Mouse (Mus musculus) forebrain, embryonic 11.5 days (tissue): ENCODE results near the gene Galnt2. TPM values are rescaled to one million over a fixed set of nuclear protein-coding genes. Genes with fewer than 3 reads are reported as not detected.

Source experiments
- ATAC-seq: fragments of 200-750 bp; cut with Nextera tagmentation; replicated peaks from 2 replicates; pipeline ENCODE4 v1.8.0; 2017; ENCODE audit warnings: moderate TSS enrichment; ENCODE audit not compliant: low FRiP score
- DNase-seq: peaks from one replicate; pipeline ENCODE4 v3.0.0-alpha.2; 2017; ENCODE audit warnings: low spot score
- H3K27ac ChIP-seq: fragments of 300-500 bp; sonication (generic); 2 replicates; pipeline ENCODE4 v1.5.1; 2014; ENCODE audit warnings: low read depth, low read length
- H3K27me3 ChIP-seq: fragments of 300-500 bp; sonication (generic); 2 replicates; pipeline ENCODE4 v1.6.1; 2014; ENCODE audit warnings: mild to moderate bottlenecking, low read length, mixed read lengths; ENCODE audit not compliant: control insufficient read depth, insufficient read depth
- H3K36me3 ChIP-seq: fragments of 300-500 bp; sonication (generic); 2 replicates; pipeline ENCODE4 v1.6.1; 2014; ENCODE audit warnings: mild to moderate bottlenecking, low read length, moderate library complexity, mixed read lengths; ENCODE audit not compliant: control insufficient read depth, insufficient read depth
- H3K4me1 ChIP-seq: fragments of 300-500 bp; sonication (generic); replicated peaks from 2 replicates; pipeline ENCODE4 v1.6.1; 2014; ENCODE audit warnings: low read length, mixed read lengths; ENCODE audit not compliant: control insufficient read depth, insufficient read depth
- H3K4me2 ChIP-seq: fragments of 300-500 bp; sonication (generic); 2 replicates; pipeline ENCODE4 v1.6.1; 2014; ENCODE audit warnings: low read depth, mild to moderate bottlenecking, low read length, moderate library complexity, mixed read lengths; ENCODE audit not compliant: severe bottlenecking
- H3K4me3 ChIP-seq: fragments of 300-500 bp; sonication (generic); 2 replicates; pipeline ENCODE4 v1.5.1; 2014; ENCODE audit warnings: low read depth, low read length
- H3K9ac ChIP-seq: fragments of 300-500 bp; sonication (generic); 2 replicates; pipeline ENCODE4 v1.6.1; 2014; ENCODE audit warnings: low read length
- H3K9me3 ChIP-seq: fragments of 300-500 bp; sonication (generic); 2 replicates; pipeline ENCODE4 v1.6.1; 2016; ENCODE audit warnings: low read length, mixed read lengths; ENCODE audit not compliant: control insufficient read depth
- WGBS: fragments of 180-500 bp; shearing (Covaris S2); extraction: QIAGEN DNeasy Blood & Tissue Kit; methylation state at CpG from one replicate; pipeline ENCODE4 v1.1.7; 2014; 5-methylcytosine and 5-hydroxymethylcytosine counted together
- polyA plus RNA-seq: library from polyadenylated mRNA; unstranded; fragments of >200 nt; fragmentation: Nextera tagmentation; extraction: Ambion mirVana; gene quantifications from 2 replicates; pipeline ENCODE4 v1.2.1, GENCODE M21; 2014

Galnt2 gene
- polyA plus RNA-seq, 1 experiment from 2014 or later = 83.7 TPM

- H3K36me3 ChIP-seq = no peaks in the 10 kb centered on the region
- no peak overlapping the region for H3K4me3 ChIP-seq
- WGBS = 94% methylated on average over 10 of the region's 10 CpGs
- no peaks in the 10 kb centered on the region for H3K27me3 ChIP-seq
- no peak overlapping the region for H3K9ac ChIP-seq
- no peak overlapping the region for H3K4me2 ChIP-seq
- no peaks in the 10 kb centered on the region for H3K9me3 ChIP-seq
- ATAC-seq = no peak
- DNase-seq = no peak
- no peaks in the 10 kb centered on the region for H3K4me1 ChIP-seq
- H3K27ac ChIP-seq = no peak overlapping the region
Measured at GRCm38 (mm10) chr8:124307700-124308099, 76.5 kb downstream of the Galnt2 start.

- Histone ChIP-seq H3K4me2 (no peak overlapping the region), H3K9ac (no peak overlapping the region), H3K4me1 (peaks cover 8% of the 10 kb centered on the region), H3K27ac (no peak overlapping the region), H3K4me3 (no peak overlapping the region), H3K9me3 (no peaks in the 10 kb centered on the region), H3K36me3 (no peaks in the 10 kb centered on the region), H3K27me3 (no peaks in the 10 kb centered on the region)
- no peak for ATAC-seq
- WGBS = 92% methylated on average over 13 of the region's 13 CpGs
- no peak for DNase-seq
Measured at GRCm38 (mm10) chr8:124310509-124310908, 79.3 kb downstream of the Galnt2 start.

GRCm38 (mm10) chr8:124311111-124311510 is 79.9 kb downstream of the Galnt2 start:
- Histone ChIP-seq H3K27ac (no peak overlapping the region), H3K36me3 (no peaks in the 10 kb centered on the region), H3K4me3 (no peak overlapping the region), H3K4me2 (no peak overlapping the region), H3K27me3 (no peaks in the 10 kb centered on the region), H3K9ac (no peak overlapping the region), H3K9me3 (no peaks in the 10 kb centered on the region), H3K4me1 (peaks cover 8% of the 10 kb centered on the region)
- DNase-seq = no peak
- no peak for ATAC-seq
- 86% methylated on average over 6 of the region's 6 CpGs for WGBS

GRCm38 (mm10) chr8:124311723-124312122 is 80.5 kb downstream of the Galnt2 start:
- 94% methylated on average over 17 of the region's 17 CpGs for WGBS
- H3K27ac ChIP-seq = no peak overlapping the region
- no peaks in the 10 kb centered on the region for H3K36me3 ChIP-seq

GRCm38 (mm10) chr8:124312228-124312627 is 81.0 kb downstream of the Galnt2 start:
- Histone ChIP-seq H3K9me3 (no peaks in the 10 kb centered on the region), H3K36me3 (no peaks in the 10 kb centered on the region), H3K27ac (no peak overlapping the region), H3K27me3 (no peaks in the 10 kb centered on the region), H3K4me2 (no peak overlapping the region), H3K4me3 (no peak overlapping the region), H3K4me1 (peaks cover 8% of the 10 kb centered on the region), H3K9ac (no peak overlapping the region)
- 91% methylated on average over 10 of the region's 10 CpGs for WGBS
- no peak for ATAC-seq
- DNase-seq = no peak

More at GRCm38 (mm10) chr8:124311723-124312122, 80.5 kb downstream of the Galnt2 start:
- H3K4me2 ChIP-seq = no peak overlapping the region
- no peaks in the 10 kb centered on the region for H3K9me3 ChIP-seq
- DNase-seq = no peak
- ATAC-seq = no peak
- H3K27me3 ChIP-seq = no peaks in the 10 kb centered on the region
- no peak overlapping the region for H3K9ac ChIP-seq
- peaks cover 8% of the 10 kb centered on the region for H3K4me1 ChIP-seq
- H3K4me3 ChIP-seq = no peak overlapping the region

GRCm38 (mm10) chr8:124314803-124315202 is 83.6 kb downstream of the Galnt2 start:
- ATAC-seq (peak; percentile 76), DNase-seq (peak; percentile 81)
- Histone ChIP-seq H3K27ac (peak overlapping the region; percentile 44), H3K4me3 (no peak overlapping the region), H3K36me3 (no peaks in the 10 kb centered on the region), H3K4me1 (peaks cover 8% of the 10 kb centered on the region), H3K9me3 (no peaks in the 10 kb centered on the region), H3K27me3 (no peaks in the 10 kb centered on the region), H3K4me2 (no peak overlapping the region), H3K9ac (peak overlapping the region; percentile 7; the same call in 1 of the 2 replicates)
- WGBS = 30% methylated on average over 10 of the region's 10 CpGs

- no peak overlapping the region for H3K9ac ChIP-seq
- no peak overlapping the region for H3K4me3 ChIP-seq
- no peak overlapping the region for H3K27ac ChIP-seq
- no peak overlapping the region for H3K4me2 ChIP-seq
- WGBS = 66% methylated on average over 12 of the region's 12 CpGs
- H3K9me3 ChIP-seq = no peaks in the 10 kb centered on the region
- H3K36me3 ChIP-seq = no peaks in the 10 kb centered on the region
- DNase-seq (no peak), ATAC-seq (no peak)
- no peaks in the 10 kb centered on the region for H3K27me3 ChIP-seq
- H3K4me1 ChIP-seq = peaks cover 8% of the 10 kb centered on the region
Measured at GRCm38 (mm10) chr8:124316466-124317136, 85.4 kb downstream of the Galnt2 start.

- WGBS = 77% methylated on average over 8 of the region's 8 CpGs
- H3K4me3 ChIP-seq = no peak overlapping the region
- H3K4me2 ChIP-seq = no peak overlapping the region
- no peaks in the 10 kb centered on the region for H3K27me3 ChIP-seq
- no peaks in the 10 kb centered on the region for H3K36me3 ChIP-seq
- no peak overlapping the region for H3K27ac ChIP-seq
- no peak for ATAC-seq
- H3K9me3 ChIP-seq = no peaks in the 10 kb centered on the region
- DNase-seq = no peak
- no peak overlapping the region for H3K9ac ChIP-seq
- H3K4me1 ChIP-seq = peaks cover 8% of the 10 kb centered on the region
Measured at GRCm38 (mm10) chr8:124317191-124317682, 86.0 kb downstream of the Galnt2 start.

- Histone ChIP-seq H3K9me3 (no peaks in the 10 kb centered on the region), H3K9ac (no peak overlapping the region), H3K4me3 (no peak overlapping the region), H3K36me3 (no peaks in the 10 kb centered on the region), H3K27ac (no peak overlapping the region), H3K4me1 (peaks cover 8% of the 10 kb centered on the region), H3K27me3 (no peaks in the 10 kb centered on the region), H3K4me2 (no peak overlapping the region)
- WGBS = 86% methylated on average over 6 of the region's 6 CpGs
- ATAC-seq (no peak), DNase-seq (no peak)
Measured at GRCm38 (mm10) chr8:124317821-124318220, 86.6 kb downstream of the Galnt2 start.
